Mouse (Mus musculus): ENCODE data around the gene Ghr. TPM values are rescaled to one million over a fixed set of nuclear protein-coding genes. Genes with fewer than 3 reads are reported as not detected.

Ghr gene
- polyA plus RNA-seq, 1 experiment from 2014 or later, result not detected

- Histone ChIP-seq H3K4me3 (ENCODE audit: inconsistent target) (no peak overlapping the region), H3K36me3 (ENCODE audit: inconsistent target) (no peaks in the 10 kb centered on the region), H3K79me2 (ENCODE audit: inconsistent target) (no peaks in the 10 kb centered on the region), H3K27ac (no peak overlapping the region)
- 84% methylated on average over 4 of the region's 4 CpGs for WGBS (ENCODE audit: missing documents)
Measured at GRCm38 (mm10) chr15:3341806-3342582, 241.3 kb downstream of the Ghr start.

GRCm38 (mm10) chr15:3339847-3340246 lies 243.4 kb downstream of the Ghr start:
- H3K27ac ChIP-seq, result no peak overlapping the region
- H3K79me2 ChIP-seq (ENCODE audit: inconsistent target), result no peaks in the 10 kb centered on the region
- H3K36me3 ChIP-seq (ENCODE audit: inconsistent target), result no peaks in the 10 kb centered on the region
- WGBS (ENCODE audit: missing documents), result 53% methylated on average over 3 of the region's 3 CpGs
- no peak overlapping the region for H3K4me3 ChIP-seq (ENCODE audit: inconsistent target)

- no peaks in the 10 kb centered on the region for H3K79me2 ChIP-seq (ENCODE audit: inconsistent target)
- 98% methylated on average over 4 of the region's 4 CpGs for WGBS (ENCODE audit: missing documents)
- no peak overlapping the region for H3K27ac ChIP-seq
- no peaks in the 10 kb centered on the region for H3K36me3 ChIP-seq (ENCODE audit: inconsistent target)
- H3K4me3 ChIP-seq (ENCODE audit: inconsistent target), result no peak overlapping the region
Measured at GRCm38 (mm10) chr15:3332517-3332916, 250.8 kb downstream of the Ghr start.

- Histone ChIP-seq H3K27ac (no peak overlapping the region), H3K79me2 (ENCODE audit: inconsistent target) (no peaks in the 10 kb centered on the region), H3K36me3 (ENCODE audit: inconsistent target) (no peaks in the 10 kb centered on the region), H3K4me3 (ENCODE audit: inconsistent target) (no peak overlapping the region)
- 80% methylated on average over 2 of the region's 2 CpGs for WGBS (ENCODE audit: missing documents)
Measured at GRCm38 (mm10) chr15:3331813-3332212, 251.5 kb downstream of the Ghr start.

GRCm38 (mm10) chr15:3330291-3330690 lies 253.0 kb downstream of the Ghr start:
- no peak overlapping the region for H3K27ac ChIP-seq
- no peak overlapping the region for H3K4me3 ChIP-seq (ENCODE audit: inconsistent target)
- H3K79me2 ChIP-seq (ENCODE audit: inconsistent target), result no peaks in the 10 kb centered on the region
- no peaks in the 10 kb centered on the region for H3K36me3 ChIP-seq (ENCODE audit: inconsistent target)
- WGBS (ENCODE audit: missing documents), result 70% methylated on average over 1 of the region's 1 CpGs

GRCm38 (mm10) chr15:3323041-3323440 lies 260.3 kb downstream of the Ghr start:
- Histone ChIP-seq H3K4me3 (ENCODE audit: inconsistent target) (no peak overlapping the region), H3K79me2 (ENCODE audit: inconsistent target) (no peaks in the 10 kb centered on the region), H3K36me3 (ENCODE audit: inconsistent target) (no peaks in the 10 kb centered on the region), H3K27ac (no peak overlapping the region)

GRCm38 (mm10) chr15:3319929-3320328 lies 263.4 kb downstream of the Ghr start:
- Histone ChIP-seq H3K79me2 (ENCODE audit: inconsistent target) (no peaks in the 10 kb centered on the region), H3K27ac (no peak overlapping the region), H3K36me3 (ENCODE audit: inconsistent target) (no peaks in the 10 kb centered on the region), H3K4me3 (ENCODE audit: inconsistent target) (no peak overlapping the region)
- WGBS (ENCODE audit: missing documents), result 96% methylated on average over 9 of the region's 9 CpGs

GRCm38 (mm10) chr15:3316617-3317016 lies 266.7 kb downstream of the Ghr start:
- no peaks in the 10 kb centered on the region for H3K36me3 ChIP-seq (ENCODE audit: inconsistent target)
- no peak overlapping the region for H3K27ac ChIP-seq
- WGBS (ENCODE audit: missing documents), result 95% methylated on average over 2 of the region's 2 CpGs
- no peaks in the 10 kb centered on the region for H3K79me2 ChIP-seq (ENCODE audit: inconsistent target)
- H3K4me3 ChIP-seq (ENCODE audit: inconsistent target), result no peak overlapping the region

GRCm38 (mm10) chr15:3312937-3313336 lies 270.4 kb downstream of the Ghr start:
- no peaks in the 10 kb centered on the region for H3K36me3 ChIP-seq (ENCODE audit: inconsistent target)
- no peak overlapping the region for H3K27ac ChIP-seq
- H3K4me3 ChIP-seq (ENCODE audit: inconsistent target), result no peak overlapping the region
- H3K79me2 ChIP-seq (ENCODE audit: inconsistent target), result no peaks in the 10 kb centered on the region

GRCm38 (mm10) chr15:3309856-3310255 lies 273.4 kb downstream of the Ghr start:
- WGBS (ENCODE audit: missing documents), result 87% methylated on average over 3 of the region's 3 CpGs

GRCm38 (mm10) chr15:3303426-3303825 lies 279.9 kb downstream of the Ghr start, which contains the start of gene Ccdc152:
Gene Ccdc152 (minus strand): TSS chr15:3303526.
- WGBS (ENCODE audit: missing documents), result 96% methylated on average over 9 of the region's 12 CpGs
- H3K27ac ChIP-seq, result no peak within 1 kb of the TSS
- no peaks in the 10 kb centered on the region for H3K79me2 ChIP-seq (ENCODE audit: inconsistent target)
- no peak within 1 kb of the TSS for H3K4me3 ChIP-seq (ENCODE audit: inconsistent target)
- no peaks in the 10 kb centered on the region for H3K36me3 ChIP-seq (ENCODE audit: inconsistent target)

More at GRCm38 (mm10) chr15:3309856-3310255, 273.4 kb downstream of the Ghr start:
- Histone ChIP-seq H3K4me3 (ENCODE audit: inconsistent target) (no peak overlapping the region), H3K36me3 (ENCODE audit: inconsistent target) (no peaks in the 10 kb centered on the region), H3K79me2 (ENCODE audit: inconsistent target) (no peaks in the 10 kb centered on the region), H3K27ac (no peak overlapping the region)

GRCm38 (mm10) chr15:3300361-3301100 lies 282.8 kb downstream of the Ghr start:
- Histone ChIP-seq H3K36me3 (ENCODE audit: inconsistent target) (no peaks in the 10 kb centered on the region), H3K27ac (no peak overlapping the region), H3K4me3 (ENCODE audit: inconsistent target) (no peak overlapping the region), H3K79me2 (ENCODE audit: inconsistent target) (no peaks in the 10 kb centered on the region)
- 93% methylated on average over 4 of the region's 4 CpGs for WGBS (ENCODE audit: missing documents)

GRCm38 (mm10) chr15:3297615-3298014 lies 285.7 kb downstream of the Ghr start:
- H3K79me2 ChIP-seq (ENCODE audit: inconsistent target), result no peaks in the 10 kb centered on the region
- no peaks in the 10 kb centered on the region for H3K36me3 ChIP-seq (ENCODE audit: inconsistent target)
- H3K4me3 ChIP-seq (ENCODE audit: inconsistent target), result no peak overlapping the region
- WGBS (ENCODE audit: missing documents), result 70% methylated on average over 8 of the region's 8 CpGs
- no peak overlapping the region for H3K27ac ChIP-seq

GRCm38 (mm10) chr15:3295986-3296385 lies 287.3 kb downstream of the Ghr start:
- WGBS (ENCODE audit: missing documents), result 75% methylated on average over 1 of the region's 1 CpGs
- H3K79me2 ChIP-seq (ENCODE audit: inconsistent target), result no peaks in the 10 kb centered on the region
- no peak overlapping the region for H3K4me3 ChIP-seq (ENCODE audit: inconsistent target)
- no peaks in the 10 kb centered on the region for H3K36me3 ChIP-seq (ENCODE audit: inconsistent target)
- H3K27ac ChIP-seq, result no peak overlapping the region

GRCm38 (mm10) chr15:3293477-3293876 lies 289.8 kb downstream of the Ghr start:
- Histone ChIP-seq H3K79me2 (ENCODE audit: inconsistent target) (no peaks in the 10 kb centered on the region), H3K36me3 (ENCODE audit: inconsistent target) (no peaks in the 10 kb centered on the region), H3K27ac (no peak overlapping the region), H3K4me3 (ENCODE audit: inconsistent target) (no peak overlapping the region)
- WGBS (ENCODE audit: missing documents), result 0% methylated on average over 1 of the region's 1 CpGs
